Mouse (Mus musculus): ENCODE data around the gene Col27a1.

DNA sequence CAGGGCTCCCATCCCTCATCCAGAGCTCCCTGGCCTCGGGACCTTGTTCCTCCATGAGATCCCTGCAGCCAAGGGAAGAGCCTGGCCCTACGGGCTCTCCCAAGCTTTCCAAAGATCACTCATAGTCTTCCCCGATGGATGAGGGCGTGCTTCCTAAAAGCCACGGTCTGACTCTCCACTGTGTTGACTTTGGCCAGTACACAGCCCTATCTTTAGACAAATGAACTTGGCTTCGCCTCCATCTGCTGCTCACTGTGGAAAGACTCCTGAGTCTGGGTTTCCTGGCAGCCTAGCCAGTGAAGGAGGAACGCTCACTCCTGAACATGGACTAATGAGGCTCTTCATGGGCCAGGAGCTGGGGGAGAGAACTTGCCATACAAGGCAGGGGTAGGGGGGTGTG is 65.0 kb downstream of the Col27a1 start:
- TF ChIP-seq CTCF (IDR thresholded peaks at IDR 0.05; ENCODE audit: borderline replicate concordance, control insufficient read depth, extremely low read depth, insufficient read depth, low read length, poor library complexity) (no peak), POLR2A (IDR thresholded peaks at IDR 0.05; ENCODE audit: control insufficient read depth, extremely low read depth, insufficient read depth, low read length, poor library complexity) (no peak)
